ENCODE assay signal across 8 mouse cellular contexts in genomic region chr10:7667342-7667802, GRCm38 (mm10). TPM values are rescaled to one million over a fixed set of nuclear protein-coding genes. Genes with fewer than 3 reads are reported as not detected.
DNase-seq lines count a peak whose midpoint lies in the region; ATAC-seq and TF ChIP-seq lines count a peak whose summit lies in the region.

TSS of gene Nup43 (plus strand) at chr10:7667503.

- H3K27me3 ChIP-seq in heart, embryonic 11.5 days (ENCODE audit: control insufficient read depth, insufficient read depth, low read length): no peaks in the 10 kb centered on the region
- no peaks in the 10 kb centered on the region for H3K27me3 ChIP-seq in kidney, postnatal 0 days (ENCODE audit: insufficient read depth, low read length)
- no peaks in the 10 kb centered on the region for H3K27me3 ChIP-seq in liver, embryonic 11.5 days (replicated peaks; ENCODE audit: control insufficient read depth, insufficient read depth, low read length)
- no peaks in the 10 kb centered on the region for H3K27me3 ChIP-seq in stomach, embryonic 14.5 days (ENCODE audit: control insufficient read depth, insufficient read depth, low read length)

- peaks cover 3% of the 10 kb centered on the region; the same call in 1 of the 2 replicates for H3K36me3 ChIP-seq in heart, embryonic 11.5 days (ENCODE audit: control insufficient read depth, insufficient read depth, low read length)
- no peaks in the 10 kb centered on the region for H3K36me3 ChIP-seq in kidney, postnatal 0 days (ENCODE audit: insufficient read depth, low read length)
- peaks cover 13% of the 10 kb centered on the region; the same call in 1 of the 2 replicates for H3K36me3 ChIP-seq in liver, embryonic 11.5 days (ENCODE audit: control insufficient read depth, insufficient read depth, low read length)
- H3K36me3 ChIP-seq in stomach, embryonic 14.5 days (ENCODE audit: control insufficient read depth, insufficient read depth, low read length): peaks cover 21% of the 10 kb centered on the region

- ATAC-seq in erythroblast, adult 5-6 weeks (replicated peaks; ENCODE audit: low FRiP score, poor library complexity, severe bottlenecking): peak; percentile 87
- peak; percentile 78 for ATAC-seq in heart, embryonic 11.5 days (replicated peaks; ENCODE audit: insufficient number of reproducible peaks, low FRiP score, low TSS enrichment)
- ATAC-seq in kidney, postnatal 0 days (replicated peaks; ENCODE audit: low FRiP score, low read depth): peak; percentile 75
- ATAC-seq in liver, embryonic 11.5 days (replicated peaks; ENCODE audit: low FRiP score): peak; percentile 76
- ATAC-seq in stomach, embryonic 14.5 days (ENCODE audit: insufficient number of reproducible peaks, insufficient read depth, low FRiP score, low read depth): peak; percentile 87

- no peaks in the 10 kb centered on the region for H3K9me3 ChIP-seq in heart, embryonic 11.5 days (replicated peaks; ENCODE audit: control insufficient read depth, low read length)
- H3K9me3 ChIP-seq in kidney, postnatal 0 days (replicated peaks; ENCODE audit: low read length): no peaks in the 10 kb centered on the region
- no peaks in the 10 kb centered on the region for H3K9me3 ChIP-seq in liver, embryonic 11.5 days (ENCODE audit: control insufficient read depth, low read length)
- H3K9me3 ChIP-seq in stomach, embryonic 14.5 days (ENCODE audit: control insufficient read depth, low read depth, low read length): no peaks in the 10 kb centered on the region

- peaks cover 9% of the 10 kb centered on the region; the same call in 1 of the 2 replicates for H3K4me1 ChIP-seq in heart, embryonic 11.5 days (ENCODE audit: control insufficient read depth, insufficient read depth, low read length)
- H3K4me1 ChIP-seq in kidney, postnatal 0 days (replicated peaks; ENCODE audit: insufficient read depth, low read length): peaks cover 5% of the 10 kb centered on the region; the same call in 1 of the 2 replicates
- H3K4me1 ChIP-seq in liver, embryonic 11.5 days (replicated peaks; ENCODE audit: control insufficient read depth, insufficient read depth, low read length): peaks cover 24% of the 10 kb centered on the region
- H3K4me1 ChIP-seq in stomach, embryonic 14.5 days (ENCODE audit: control insufficient read depth, insufficient read depth, low read length): no peaks in the 10 kb centered on the region; the same call in 1 of the 2 replicates

- H3K4me2 ChIP-seq in heart, embryonic 11.5 days: peak within 1 kb of the TSS; percentile 82
- H3K4me2 ChIP-seq in kidney, postnatal 0 days (ENCODE audit: low read length): peak within 1 kb of the TSS; percentile 71
- peak within 1 kb of the TSS; percentile 86 for H3K4me2 ChIP-seq in liver, embryonic 11.5 days
- peak within 1 kb of the TSS; percentile 51 for H3K4me2 ChIP-seq in stomach, embryonic 14.5 days (replicated peaks; ENCODE audit: low read depth, low read length)

- peak; percentile 85 to 87 for DNase-seq in B cell, adult 2 months
- DNase-seq in brain, adult 2 months (ENCODE audit: low read depth, low spot score): peak; percentile 97
- peak; percentile 95 for DNase-seq in kidney, postnatal 0 days (ENCODE audit: low spot score)
- peak; percentile 85 for DNase-seq in liver, embryonic 11.5 days (ENCODE audit: low spot score)
- DNase-seq in naive thymus-derived CD4-positive, alpha-beta T cell, adult 2 months (ENCODE audit: low read depth): peak; percentile 94

- TF ChIP-seq CTCF in kidney, postnatal 0 days (IDR thresholded peaks at IDR 0.05; ENCODE audit: low read depth): no peak

- H3K27ac ChIP-seq in heart, embryonic 11.5 days (ENCODE audit: low read depth, low read length): peak within 1 kb of the TSS; percentile 62
- H3K27ac ChIP-seq in kidney, postnatal 0 days: peak within 1 kb of the TSS; percentile 79
- H3K27ac ChIP-seq in liver, embryonic 11.5 days (ENCODE audit: low read depth, low read length): peak within 1 kb of the TSS; percentile 74
- peak within 1 kb of the TSS; percentile 59; the same call in 1 of the 2 replicates for H3K27ac ChIP-seq in stomach, embryonic 14.5 days (ENCODE audit: low read length)

- H3K4me3 ChIP-seq in heart, embryonic 11.5 days (ENCODE audit: low read depth, low read length): peak within 1 kb of the TSS; percentile 89
- H3K4me3 ChIP-seq in kidney, postnatal 0 days (replicated peaks; ENCODE audit: low read depth, low read length): peak within 1 kb of the TSS; percentile 69
- H3K4me3 ChIP-seq in liver, embryonic 11.5 days (ENCODE audit: low read depth, low read length): peak within 1 kb of the TSS; percentile 89
- H3K4me3 ChIP-seq in stomach, embryonic 14.5 days (ENCODE audit: low read depth, low read length): peak within 1 kb of the TSS; percentile 79

- WGBS in heart, embryonic 11.5 days (ENCODE audit: insufficient replicate concordance): 0% methylated on average over 24 of the region's 24 CpGs
- WGBS in kidney, postnatal 0 days: under 1% methylated on average over 24 of the region's 24 CpGs
- under 1% methylated on average over 24 of the region's 24 CpGs for WGBS in liver, embryonic 11.5 days
- WGBS in stomach, embryonic 14.5 days: 1% methylated on average over 24 of the region's 24 CpGs

- H3K9ac ChIP-seq in heart, embryonic 11.5 days (ENCODE audit: low read depth, low read length): peak within 1 kb of the TSS; percentile 78
- H3K9ac ChIP-seq in kidney, postnatal 0 days (ENCODE audit: low read depth, low read length): peak within 1 kb of the TSS; percentile 71
- H3K9ac ChIP-seq in liver, embryonic 11.5 days (ENCODE audit: low read depth, low read length): peak within 1 kb of the TSS; percentile 82
- H3K9ac ChIP-seq in stomach, embryonic 14.5 days (replicated peaks; ENCODE audit: low read depth, low read length): peak within 1 kb of the TSS; percentile 43

RNA-seq across cellular contexts. Expression of gene Nup43, which starts in this region (rescaled TPM):
- total RNA-seq in erythroblast, adult 5-6 weeks (2015; ENCODE audit: low replicate concordance): 3.6 and 23.8 TPM in 2 replicates
- total RNA-seq in erythroblast, adult 5-6 weeks (2017; ENCODE audit: low replicate concordance): 5.4 and 7.2 TPM in 2 replicates
- polyA plus RNA-seq in heart, embryonic 11.5 days (2014; fragmentation: Nextera tagmentation; extraction: Ambion mirVana): 44.7 and 45.8 TPM in 2 replicates
- 32.7 and 36.1 TPM in 2 replicates for polyA plus RNA-seq in kidney, postnatal 0 days (2015; fragmentation: Nextera tagmentation; extraction: Ambion mirVana)
- 66.1 and 68.3 TPM in 2 replicates for polyA plus RNA-seq in liver, embryonic 11.5 days (2014; fragmentation: Nextera tagmentation; extraction: Ambion mirVana)
- 46.7 and 53.3 TPM in 2 replicates for polyA plus RNA-seq in stomach, embryonic 14.5 days (2014; fragmentation: Nextera tagmentation; extraction: Ambion mirVana)

Comparison
In these comparisons a context has a peak if more than half of its experiments do, and no peak if none do; other contexts are left out.
1. Peak in every context shown above with its lines: DNase-seq, ATAC-seq, H3K4me3 ChIP-seq and H3K27ac ChIP-seq.